Mouse (Mus musculus): ENCODE measurements around the gene Skp1a. TPM values are rescaled to one million over a fixed set of nuclear protein-coding genes. Genes with fewer than 3 reads are reported as not detected.

Skp1a gene
- polyA plus RNA-seq, 1 experiment from 2014 or later = 876 TPM

GRCm38 (mm10) chr11:52283596-52284571 is 52.1 kb downstream of the Skp1a start:
- Histone ChIP-seq H3K27ac (peak overlapping the region; percentile 62), H3K27me3 (ENCODE audit: low read depth, poor library complexity, severe bottlenecking) (peaks cover 38% of the 10 kb centered on the region), H3K9me3 (replicated peaks) (no peaks in the 10 kb centered on the region), H3K4me1 (peaks cover 74% of the 10 kb centered on the region), H3K36me3 (peaks cover 26% of the 10 kb centered on the region), H3K4me3 (peak overlapping the region; percentile 77)
- 7% methylated on average over 44 of the region's 44 CpGs for WGBS
- DNase-seq (ENCODE audit: low spot score) = peak; percentile 76

GRCm38 (mm10) chr11:52286301-52286957 is 54.6 kb downstream of the Skp1a start:
- peak overlapping the region; percentile 42; the same call in 1 of the 2 replicates for H3K27ac ChIP-seq
- peaks cover 63% of the 10 kb centered on the region for H3K4me1 ChIP-seq
- H3K4me3 ChIP-seq = peak overlapping the region; percentile 15; the same call in 1 of the 2 replicates
- no peaks in the 10 kb centered on the region for H3K9me3 ChIP-seq (replicated peaks)
- H3K27me3 ChIP-seq (ENCODE audit: low read depth, poor library complexity, severe bottlenecking) = peaks cover 35% of the 10 kb centered on the region
- 5% methylated on average over 16 of the region's 16 CpGs for WGBS
- H3K36me3 ChIP-seq = 0 out of 2 replicates have a peak, but pooled peaks cover under 1% of the 10 kb centered on the region
- no peak for DNase-seq (ENCODE audit: low spot score)

- Histone ChIP-seq H3K4me1 (peaks cover 58% of the 10 kb centered on the region), H3K9me3 (replicated peaks) (no peaks in the 10 kb centered on the region), H3K27ac (peak overlapping the region; percentile 37), H3K36me3 (no peaks in the 10 kb centered on the region), H3K27me3 (ENCODE audit: low read depth, poor library complexity, severe bottlenecking) (peaks cover 30% of the 10 kb centered on the region), H3K4me3 (no peak overlapping the region)
- WGBS = 3% methylated on average over 4 of the region's 4 CpGs
- peak; percentile 54 for DNase-seq (ENCODE audit: low spot score)
Measured at GRCm38 (mm10) chr11:52286958-52287305, 55.1 kb downstream of the Skp1a start.

- H3K9me3 ChIP-seq (replicated peaks) = no peaks in the 10 kb centered on the region
- no peak overlapping the region for H3K4me3 ChIP-seq
Measured at GRCm38 (mm10) chr11:52292346-52292745, 60.6 kb downstream of the Skp1a start.

GRCm38 (mm10) chr11:52292894-52293293 is 61.1 kb downstream of the Skp1a start:
- Histone ChIP-seq H3K9me3 (replicated peaks) (no peaks in the 10 kb centered on the region), H3K36me3 (no peaks in the 10 kb centered on the region), H3K27ac (no peak overlapping the region), H3K4me3 (no peak overlapping the region), H3K27me3 (ENCODE audit: low read depth, poor library complexity, severe bottlenecking) (no peaks in the 10 kb centered on the region), H3K4me1 (peaks cover 6% of the 10 kb centered on the region)
- 79% methylated on average over 6 of the region's 6 CpGs for WGBS
- DNase-seq (ENCODE audit: low spot score) = no peak

More at GRCm38 (mm10) chr11:52292346-52292745, 60.6 kb downstream of the Skp1a start:
- Histone ChIP-seq H3K27me3 (ENCODE audit: low read depth, poor library complexity, severe bottlenecking) (no peaks in the 10 kb centered on the region), H3K27ac (no peak overlapping the region), H3K36me3 (no peaks in the 10 kb centered on the region), H3K4me1 (peaks cover 11% of the 10 kb centered on the region)
- 75% methylated on average over 7 of the region's 7 CpGs for WGBS
- peak; percentile 25 for DNase-seq (ENCODE audit: low spot score)

- 90% methylated on average over 9 of the region's 9 CpGs for WGBS
- H3K27me3 ChIP-seq (ENCODE audit: low read depth, poor library complexity, severe bottlenecking) = no peaks in the 10 kb centered on the region
- H3K9me3 ChIP-seq (replicated peaks) = no peaks in the 10 kb centered on the region
- no peak for DNase-seq (ENCODE audit: low spot score)
- no peaks in the 10 kb centered on the region for H3K36me3 ChIP-seq
- peaks cover 9% of the 10 kb centered on the region for H3K4me1 ChIP-seq
- no peak overlapping the region for H3K27ac ChIP-seq
- no peak overlapping the region for H3K4me3 ChIP-seq
Measured at GRCm38 (mm10) chr11:52294103-52294502, 62.3 kb downstream of the Skp1a start.

Other genes with a start within 250 kb of the Skp1a start
- 213 and 227 TPM in 2 replicates for gene Ube2b, start 231.2 kb upstream of the Skp1a start, polyA plus RNA-seq (2016; fragmentation: Nextera tagmentation; extraction: Ambion mirVana)
- gene Cdkl3, start 227.8 kb upstream of the Skp1a start, polyA plus RNA-seq (2016; fragmentation: Nextera tagmentation; extraction: Ambion mirVana) = 11.7 and 11.8 TPM in 2 replicates
- gene Ppp2ca, start 133.3 kb upstream of the Skp1a start, polyA plus RNA-seq (2016; fragmentation: Nextera tagmentation; extraction: Ambion mirVana) = 89.8 and 92.2 TPM in 2 replicates
- gene Olfr1373, start 86.5 kb upstream of the Skp1a start, polyA plus RNA-seq (2016; fragmentation: Nextera tagmentation; extraction: Ambion mirVana) = not detected in 2 replicates
- not detected in 2 replicates for gene Olfr1371, start 18.0 kb upstream of the Skp1a start, polyA plus RNA-seq (2016; fragmentation: Nextera tagmentation; extraction: Ambion mirVana)
- gene Tcf7, start 51.0 kb downstream of the Skp1a start, polyA plus RNA-seq (2016; fragmentation: Nextera tagmentation; extraction: Ambion mirVana) = 24.4 and 41.7 TPM in 2 replicates
- 203 and 211 TPM in 2 replicates for gene Vdac1, start 128.9 kb downstream of the Skp1a start, polyA plus RNA-seq (2016; fragmentation: Nextera tagmentation; extraction: Ambion mirVana)
- gene 9530068E07Rik, start 164.4 kb downstream of the Skp1a start, polyA plus RNA-seq (2016; fragmentation: Nextera tagmentation; extraction: Ambion mirVana) = 157 and 163 TPM in 2 replicates

Measured in limb, embryonic 10.5 days (tissue).